Comparison of ENCODE assay signal across 8 mouse cellular contexts in the genomic region with DNA sequence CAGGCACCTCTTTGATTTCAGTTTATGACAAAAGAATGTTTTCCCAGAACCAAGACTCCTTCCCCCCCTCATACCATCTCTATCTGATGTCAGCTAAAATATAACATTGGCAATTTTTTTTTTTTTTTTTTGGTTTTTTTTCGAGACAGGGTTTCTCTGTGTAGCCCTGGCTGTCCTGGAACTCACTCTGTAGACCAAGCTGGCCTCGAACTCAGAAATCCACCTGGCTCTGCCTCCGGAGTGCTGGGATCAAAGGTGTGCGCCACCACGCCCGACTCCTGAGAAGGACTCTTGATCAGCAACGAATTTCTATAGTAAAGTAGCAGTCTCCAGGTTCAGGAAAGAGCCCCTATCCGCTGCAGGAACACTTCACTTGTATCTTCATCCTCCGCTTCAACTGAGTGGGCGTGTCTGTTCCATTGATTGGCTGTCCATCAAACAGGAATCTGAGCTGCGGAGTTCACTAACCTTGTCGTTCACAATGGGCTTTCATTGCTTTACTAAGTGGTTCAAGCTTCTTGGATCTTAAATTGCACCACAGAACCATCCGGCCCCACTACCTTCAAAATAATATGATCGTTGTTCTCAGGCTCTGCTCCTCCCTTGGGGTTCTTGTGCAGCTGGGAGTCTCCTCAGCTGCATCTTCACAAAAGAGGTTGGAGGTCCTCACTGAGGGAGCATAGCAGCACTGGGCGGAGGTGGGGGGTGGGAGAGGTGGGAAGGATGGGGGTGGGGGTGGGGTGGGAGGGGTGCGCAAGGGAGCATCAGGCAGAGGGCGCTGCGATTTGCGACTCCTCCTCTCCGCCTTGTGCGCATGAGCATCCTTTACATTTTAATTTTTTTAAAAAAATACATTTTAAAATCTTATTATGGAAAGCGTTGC. TPM values are rescaled to one million over a fixed set of nuclear protein-coding genes. Genes with fewer than 3 reads are reported as not detected.
A peak's percentile ranks its signal among the peaks of the same experiment; 100 is the strongest.
DNase-seq lines count a peak whose midpoint lies in the region; ATAC-seq and TF ChIP-seq lines count a peak whose summit lies in the region.

No protein-coding gene starts in this region.

- H3K9ac ChIP-seq in embryonic facial prominence, embryonic 14.5 days (ENCODE audit: low read depth, low read length): peak overlapping the region; percentile 48

- TF ChIP-seq CTCF in layer of hippocampus, adult 2 months (conservative IDR thresholded peaks at IDR 0.05): peak; percentile 28; the same call in 1 of the 2 replicates

- peak; percentile 28 to 31 for DNase-seq in left cerebral cortex, postnatal 10 days (ENCODE audit: extremely low spot score in 1 of 2, low spot score in 2 of 2)
- no peak for DNase-seq in left cerebral cortex, postnatal 36 days (ENCODE audit: low spot score in 2 of 2)
- peak; percentile 76 for DNase-seq in embryonic facial prominence, embryonic 14.5 days (ENCODE audit: low spot score)
- peak; percentile 23 for DNase-seq in layer of hippocampus, adult 2 months (ENCODE audit: low spot score in 2 of 2)
- peak; percentile 54 for DNase-seq in neural tube, embryonic 10.5 days (ENCODE audit: extremely low spot score, low spot score)
- DNase-seq in ovary, postnatal 10 days (ENCODE audit: low spot score): no peak
- DNase-seq in thymus, adult 18-20 months: no peak
- no peak for DNase-seq in spleen, postnatal 14 days (ENCODE audit: low spot score in 2 of 2)

- H3K9me3 ChIP-seq in embryonic facial prominence, embryonic 14.5 days (ENCODE audit: control insufficient read depth, low read length): no peaks in the 10 kb centered on the region

- intact Hi-C loops in left cerebral cortex, postnatal 10 days (cut with DNase I): no loop called here
- intact Hi-C loops in left cerebral cortex, postnatal 36 days (cut with DNase I): no loop called here

- ATAC-seq in embryonic facial prominence, embryonic 14.5 days (ENCODE audit: low read depth): peak; percentile 85

- no peaks in the 10 kb centered on the region for H3K36me3 ChIP-seq in embryonic facial prominence, embryonic 14.5 days (ENCODE audit: control insufficient read depth, insufficient read depth, low read length)

- 0 out of 2 replicates have a peak, but pooled peaks cover 3% of the 10 kb centered on the region for H3K4me1 ChIP-seq in embryonic facial prominence, embryonic 14.5 days (ENCODE audit: control insufficient read depth, insufficient read depth, low read length)

- H3K4me3 ChIP-seq in embryonic facial prominence, embryonic 14.5 days (ENCODE audit: low read depth, low read length): peak overlapping the region; percentile 35
- peak overlapping the region; percentile 51 for H3K4me3 ChIP-seq in layer of hippocampus, adult 2 months

- H3K27ac ChIP-seq in embryonic facial prominence, embryonic 14.5 days (replicated peaks; ENCODE audit: low read depth, low read length): no peak overlapping the region; the same call in 1 of the 2 replicates
- H3K27ac ChIP-seq in layer of hippocampus, adult 2 months: peak overlapping the region; percentile 75

- no peaks in the 10 kb centered on the region for H3K27me3 ChIP-seq in embryonic facial prominence, embryonic 14.5 days (replicated peaks; ENCODE audit: control insufficient read depth, insufficient read depth, low read length)

- 6% methylated on average over 22 of the region's 22 CpGs for WGBS in embryonic facial prominence, embryonic 14.5 days

- peak overlapping the region; percentile 64 for H3K4me2 ChIP-seq in embryonic facial prominence, embryonic 14.5 days (ENCODE audit: low read depth, low read length)

RNA-seq across cellular contexts. Expression of a gene that starts 14.1 kb away (rescaled TPM):
- total RNA-seq in left cerebral cortex, postnatal 10 days (2021): 100 to 1,000 TPM; 218 to 224 TPM
- 100 to 1,000 TPM; 180 to 201 TPM for total RNA-seq in left cerebral cortex, postnatal 36 days (2021)
- polyA plus RNA-seq in embryonic facial prominence, embryonic 14.5 days (2014; fragmentation: Nextera tagmentation; extraction: Ambion mirVana): 146 and 157 TPM in 2 replicates
- 100 to 1,000 TPM; 215 to 218 TPM for total RNA-seq in layer of hippocampus, adult 2 months (2021)

RNA-seq across cellular contexts. Expression of a gene that starts 24.9 kb away (rescaled TPM):
- 1 to 10 TPM; 2.4 to 2.5 TPM for total RNA-seq in left cerebral cortex, postnatal 10 days (2021)
- total RNA-seq in left cerebral cortex, postnatal 36 days (2021): 1 to 10 TPM; 2.9 to 4.7 TPM
- 3.7 and 4.0 TPM in 2 replicates for polyA plus RNA-seq in embryonic facial prominence, embryonic 14.5 days (2014; fragmentation: Nextera tagmentation; extraction: Ambion mirVana)
- total RNA-seq in layer of hippocampus, adult 2 months (2021): 1 to 10 TPM; 4.1 to 5.1 TPM

Comparison
In these comparisons a context has a peak if more than half of its experiments do, and no peak if none do; other contexts are left out.
1. DNase-seq: peak in left cerebral cortex, postnatal 10 days (2 of 2), embryonic facial prominence, embryonic 14.5 days (single experiment), layer of hippocampus, adult 2 months (2 of 2) and neural tube, embryonic 10.5 days (single experiment); none in left cerebral cortex, postnatal 36 days (0 of 2), ovary, postnatal 10 days (single experiment), thymus, adult 18-20 months (0 of 2) and spleen, postnatal 14 days (0 of 2).